Mouse (Mus musculus) hindbrain, postnatal 0 days (tissue): Measurements from ENCODE around the gene 1700020N01Rik. TPM values are rescaled to one million over a fixed set of nuclear protein-coding genes. Genes with fewer than 3 reads are reported as not detected.

Experiments
- ATAC-seq: fragments of 200-750 bp; cut with Nextera tagmentation; 2 replicates; pipeline ENCODE4 v1.8.0; 2017; ENCODE audit warnings: mild to moderate bottlenecking, moderate TSS enrichment, moderate library complexity
- DNase-seq: peaks from one replicate; pipeline ENCODE4 v3.0.0-alpha.2; 2015; ENCODE audit warnings: low spot score
- H3K27ac ChIP-seq: fragments of 300-500 bp; sonication (generic); 2 replicates; pipeline ENCODE4 v1.5.1; 2014; ENCODE audit warnings: mild to moderate bottlenecking
- H3K27me3 ChIP-seq: fragments of 300-500 bp; sonication (generic); 2 replicates; pipeline ENCODE4 v1.6.1; 2014; ENCODE audit warnings: low read length, mixed read lengths; ENCODE audit not compliant: insufficient read depth
- H3K36me3 ChIP-seq: fragments of 300-500 bp; sonication (generic); 2 replicates; pipeline ENCODE4 v1.6.1; 2014; ENCODE audit warnings: low read length, mixed read lengths; ENCODE audit not compliant: insufficient read depth
- H3K4me1 ChIP-seq: fragments of 300-500 bp; sonication (generic); 2 replicates; pipeline ENCODE4 v1.6.1; 2014; ENCODE audit warnings: antibody characterized with exemption, low read length, mixed read lengths; ENCODE audit not compliant: insufficient read depth
- H3K4me2 ChIP-seq: fragments of 300-500 bp; sonication (generic); 2 replicates; pipeline ENCODE4 v1.6.1; 2014; ENCODE audit warnings: low read depth, mild to moderate bottlenecking, low read length, moderate library complexity, mixed read lengths
- H3K4me3 ChIP-seq: fragments of 300-500 bp; sonication (generic); 2 replicates; pipeline ENCODE4 v1.5.1; 2014; ENCODE audit warnings: low read length
- H3K9ac ChIP-seq: fragments of 300-500 bp; sonication (generic); replicated peaks from 2 replicates; pipeline ENCODE4 v1.6.1; 2014; ENCODE audit warnings: mild to moderate bottlenecking, low read length, moderate library complexity, mixed read lengths
- H3K9me3 ChIP-seq: fragments of 300-500 bp; sonication (generic); 2 replicates; pipeline ENCODE4 v1.6.1; 2016; ENCODE audit warnings: low read length, mixed read lengths
- CTCF ChIP-seq: IDR thresholded peaks from 2 replicates; pipeline ENCODE4 v1.5.1; 2016; ENCODE audit warnings: antibody characterized with exemption, control low read depth, low read depth
- WGBS: fragments of 180-500 bp; shearing (Covaris S2); extraction: QIAGEN DNeasy Blood & Tissue Kit; methylation state at CpG from one replicate; pipeline ENCODE4 v1.1.7; 2014; 5-methylcytosine and 5-hydroxymethylcytosine counted together
- polyA plus RNA-seq: library from polyadenylated mRNA; unstranded; fragments of >200 nt; fragmentation: Nextera tagmentation; extraction: Ambion mirVana; gene quantifications from 2 replicates; pipeline ENCODE4 v1.2.1, GENCODE M21; 2015
- total RNA-seq: library from RNA; depleted of rRNA; stranded (reverse); fragments of >200 nt; gene quantifications from 2 replicates; pipeline ENCODE4 v1.2.3, GENCODE M21; 2014

Gene 1700020N01Rik
- total and polyA plus RNA-seq, 2 experiments from 2014 or later, result not detected

- no peak for ATAC-seq
- no peak for DNase-seq
- no peaks in the 10 kb centered on the region for H3K9me3 ChIP-seq
- H3K4me3 ChIP-seq, result no peak overlapping the region
- H3K27ac ChIP-seq, result no peak overlapping the region
- H3K4me1 ChIP-seq, result no peaks in the 10 kb centered on the region
- WGBS, result 82% methylated on average over 11 of the region's 11 CpGs
- no peaks in the 10 kb centered on the region for H3K27me3 ChIP-seq
- no peak overlapping the region for H3K9ac ChIP-seq
- no peak overlapping the region for H3K4me2 ChIP-seq
- no peaks in the 10 kb centered on the region for H3K36me3 ChIP-seq
- TF ChIP-seq CTCF, result no peak
These were observed 37.9 kb upstream of the 1700020N01Rik start for GRCm38 (mm10) chr10:21554896-21555580.

- ATAC-seq, result no peak
- 65% methylated on average over 15 of the region's 15 CpGs for WGBS
- Histone ChIP-seq H3K4me2 (no peak overlapping the region), H3K9ac (no peak overlapping the region), H3K4me1 (no peaks in the 10 kb centered on the region), H3K9me3 (no peaks in the 10 kb centered on the region), H3K4me3 (no peak overlapping the region), H3K36me3 (no peaks in the 10 kb centered on the region), H3K27me3 (no peaks in the 10 kb centered on the region), H3K27ac (no peak overlapping the region)
- TF ChIP-seq CTCF, result no peak
- no peak for DNase-seq
These were observed 33.2 kb upstream of the 1700020N01Rik start for GRCm38 (mm10) chr10:21559769-21560168.

DNA sequence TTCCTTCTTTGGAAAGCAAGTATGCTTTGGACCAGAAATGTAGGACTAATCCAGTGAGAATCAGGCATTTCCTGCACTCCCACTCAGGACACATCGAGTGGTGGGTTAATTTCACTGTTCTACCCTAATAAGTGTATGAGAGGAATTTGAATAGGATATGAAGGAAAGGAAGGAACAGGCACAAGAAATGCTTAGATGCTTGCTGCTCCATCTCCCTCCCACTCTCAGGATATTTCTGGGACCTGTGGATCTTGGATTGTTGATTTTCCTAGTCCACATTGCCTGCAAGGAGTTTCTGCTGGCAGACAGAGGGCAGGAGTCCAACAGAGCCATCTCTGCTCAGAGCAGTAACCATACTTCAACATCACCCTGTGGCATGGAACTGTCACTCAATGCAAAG lies 31.8 kb upstream of the 1700020N01Rik start:
- no peaks in the 10 kb centered on the region for H3K36me3 ChIP-seq
- no peak overlapping the region for H3K9ac ChIP-seq
- H3K4me1 ChIP-seq, result no peaks in the 10 kb centered on the region
- no peak for ATAC-seq
- H3K9me3 ChIP-seq, result no peaks in the 10 kb centered on the region
- TF ChIP-seq CTCF, result no peak
- H3K4me3 ChIP-seq, result no peak overlapping the region
- 77% methylated on average over 1 of the region's 1 CpGs for WGBS
- no peak overlapping the region for H3K4me2 ChIP-seq
- no peaks in the 10 kb centered on the region for H3K27me3 ChIP-seq
- H3K27ac ChIP-seq, result no peak overlapping the region
- DNase-seq, result no peak

DNA sequence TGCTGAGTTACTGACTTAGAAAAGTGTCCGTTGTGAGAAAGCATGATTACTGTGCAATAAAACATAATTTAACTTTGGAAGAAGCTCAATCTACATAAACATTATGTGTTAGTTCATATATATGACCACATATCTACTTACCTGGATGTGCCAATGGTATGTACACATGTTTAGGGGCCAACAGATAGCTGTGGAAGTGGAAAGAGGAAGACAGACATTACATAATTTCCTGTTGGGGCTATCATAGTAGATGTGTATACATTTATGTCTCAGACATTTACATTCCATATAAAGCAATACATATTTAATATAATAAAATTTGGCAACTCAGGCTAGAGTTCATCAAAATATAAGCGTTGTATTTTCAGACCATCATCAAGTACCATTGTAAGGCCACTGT lies 29.5 kb upstream of the 1700020N01Rik start:
- Histone ChIP-seq H3K9ac (no peak overlapping the region), H3K27ac (no peak overlapping the region), H3K36me3 (no peaks in the 10 kb centered on the region), H3K4me2 (no peak overlapping the region), H3K4me1 (no peaks in the 10 kb centered on the region), H3K4me3 (no peak overlapping the region), H3K27me3 (no peaks in the 10 kb centered on the region), H3K9me3 (no peaks in the 10 kb centered on the region)
- no peak for DNase-seq
- TF ChIP-seq CTCF, result no peak
- no peak for ATAC-seq
- WGBS, result 94% methylated on average over 2 of the region's 2 CpGs

- TF ChIP-seq CTCF, result no peak
- Histone ChIP-seq H3K4me3 (no peak overlapping the region), H3K27me3 (no peaks in the 10 kb centered on the region), H3K4me1 (no peaks in the 10 kb centered on the region), H3K27ac (no peak overlapping the region), H3K9me3 (no peaks in the 10 kb centered on the region), H3K9ac (no peak overlapping the region), H3K36me3 (no peaks in the 10 kb centered on the region), H3K4me2 (no peak overlapping the region)
- ATAC-seq (no peak), DNase-seq (no peak)
- 88% methylated on average over 5 of the region's 5 CpGs for WGBS
These were observed 28.8 kb upstream of the 1700020N01Rik start for GRCm38 (mm10) chr10:21564189-21564588.

- no peaks in the 10 kb centered on the region for H3K4me1 ChIP-seq
- DNase-seq (no peak), ATAC-seq (no peak)
- H3K9ac ChIP-seq, result no peak overlapping the region
- H3K27ac ChIP-seq, result no peak overlapping the region
- H3K27me3 ChIP-seq, result no peaks in the 10 kb centered on the region
- H3K9me3 ChIP-seq, result no peaks in the 10 kb centered on the region
- 90% methylated on average over 1 of the region's 1 CpGs for WGBS
- no peak overlapping the region for H3K4me2 ChIP-seq
- H3K36me3 ChIP-seq, result no peaks in the 10 kb centered on the region
- TF ChIP-seq CTCF, result no peak
- no peak overlapping the region for H3K4me3 ChIP-seq
These were observed 26.9 kb upstream of the 1700020N01Rik start for GRCm38 (mm10) chr10:21566074-21566473.

GRCm38 (mm10) chr10:21571615-21572014 lies 21.3 kb upstream of the 1700020N01Rik start:
- Histone ChIP-seq H3K9me3 (no peaks in the 10 kb centered on the region), H3K4me3 (no peak overlapping the region), H3K27ac (no peak overlapping the region), H3K4me1 (0 out of 2 replicates have a peak, but pooled peaks cover 3% of the 10 kb centered on the region), H3K36me3 (no peaks in the 10 kb centered on the region), H3K9ac (no peak overlapping the region), H3K4me2 (no peak overlapping the region), H3K27me3 (no peaks in the 10 kb centered on the region)
- DNase-seq (no peak), ATAC-seq (no peak)
- 87% methylated on average over 4 of the region's 4 CpGs for WGBS
- TF ChIP-seq CTCF, result no peak
